Mouse (Mus musculus): ENCODE results near the gene Olfr1020.

- TF ChIP-seq GATA1 (IDR thresholded peaks at IDR 0.05; ENCODE audit: borderline replicate concordance, low read length), result no peak
- TF ChIP-seq FLI1 (IDR thresholded peaks at IDR 0.05; ENCODE audit: low read length), result no peak
Measured at GRCm38 (mm10) chr2:85846730-85847129, at the start of gene Olfr1020.
